Mouse (Mus musculus): ENCODE results near the gene Acaa1a. TPM values are rescaled to one million over a fixed set of nuclear protein-coding genes. Genes with fewer than 3 reads are reported as not detected.
A peak's percentile ranks its signal among the peaks of the same experiment; 100 is the strongest.
"Not testable (repeated sequence)": the region's sequence is repeated elsewhere in the genome, so short reads cannot be mapped to it uniquely, and the experiment has no call there.

Acaa1a gene
- polyA plus RNA-seq, 1 experiment from 2014 or later, result 122 TPM

GRCm38 (mm10) chr9:119370770-119371169, 31.3 kb downstream of the Acaa1a start:
- H3K36me3 ChIP-seq (ENCODE audit: insufficient read depth, low read length), result 0 out of 2 replicates have a peak, but pooled peaks cover 14% of the 10 kb centered on the region
- WGBS, result 89% methylated on average over 4 of the region's 4 CpGs
- H3K9ac ChIP-seq (ENCODE audit: low read depth, low read length); DNase-seq (ENCODE audit: low spot score); H3K27ac ChIP-seq; H3K4me2 ChIP-seq (ENCODE audit: low read length); H3K27me3 ChIP-seq (ENCODE audit: insufficient read depth, low read length); H3K9me3 ChIP-seq (replicated peaks; ENCODE audit: low read length); ATAC-seq (replicated peaks; ENCODE audit: low FRiP score, low read depth); H3K4me1 ChIP-seq (replicated peaks; ENCODE audit: insufficient read depth, low read length); H3K4me3 ChIP-seq (replicated peaks; ENCODE audit: low read depth, low read length): not testable (repeated sequence)
- TF ChIP-seq CTCF (IDR thresholded peaks at IDR 0.05; ENCODE audit: low read depth), result peak; percentile 52

- 51% methylated on average over 4 of the region's 4 CpGs for WGBS
- no peak for TF ChIP-seq CTCF (IDR thresholded peaks at IDR 0.05; ENCODE audit: low read depth)
- Histone ChIP-seq H3K36me3 (ENCODE audit: insufficient read depth, low read length) (0 out of 2 replicates have a peak, but pooled peaks cover 14% of the 10 kb centered on the region), H3K9me3 (replicated peaks; ENCODE audit: low read length) (no peaks in the 10 kb centered on the region), H3K4me2 (ENCODE audit: low read length) (no peak overlapping the region), H3K27ac (no peak overlapping the region), H3K4me3 (replicated peaks; ENCODE audit: low read depth, low read length) (no peak overlapping the region), H3K9ac (ENCODE audit: low read depth, low read length) (no peak overlapping the region), H3K4me1 (replicated peaks; ENCODE audit: insufficient read depth, low read length) (no peaks in the 10 kb centered on the region), H3K27me3 (ENCODE audit: insufficient read depth, low read length) (no peaks in the 10 kb centered on the region)
- ATAC-seq (replicated peaks; ENCODE audit: low FRiP score, low read depth), result no peak
- no peak for DNase-seq (ENCODE audit: low spot score)
Observed at GRCm38 (mm10) chr9:119371251-119371650, 31.8 kb downstream of the Acaa1a start.

- Histone ChIP-seq H3K4me2 (ENCODE audit: low read length) (no peak overlapping the region), H3K27me3 (ENCODE audit: insufficient read depth, low read length) (no peaks in the 10 kb centered on the region), H3K36me3 (ENCODE audit: insufficient read depth, low read length) (0 out of 2 replicates have a peak, but pooled peaks cover 3% of the 10 kb centered on the region), H3K4me1 (replicated peaks; ENCODE audit: insufficient read depth, low read length) (no peaks in the 10 kb centered on the region), H3K4me3 (replicated peaks; ENCODE audit: low read depth, low read length) (no peak overlapping the region), H3K27ac (no peak overlapping the region), H3K9me3 (replicated peaks; ENCODE audit: low read length) (no peaks in the 10 kb centered on the region), H3K9ac (ENCODE audit: low read depth, low read length) (no peak overlapping the region)
- WGBS, result 42% methylated on average over 3 of the region's 3 CpGs
- DNase-seq (ENCODE audit: low spot score) (no peak), ATAC-seq (replicated peaks; ENCODE audit: low FRiP score, low read depth) (no peak)
- no peak for TF ChIP-seq CTCF (IDR thresholded peaks at IDR 0.05; ENCODE audit: low read depth)
Observed at GRCm38 (mm10) chr9:119375008-119375407, 35.5 kb downstream of the Acaa1a start.

DNA sequence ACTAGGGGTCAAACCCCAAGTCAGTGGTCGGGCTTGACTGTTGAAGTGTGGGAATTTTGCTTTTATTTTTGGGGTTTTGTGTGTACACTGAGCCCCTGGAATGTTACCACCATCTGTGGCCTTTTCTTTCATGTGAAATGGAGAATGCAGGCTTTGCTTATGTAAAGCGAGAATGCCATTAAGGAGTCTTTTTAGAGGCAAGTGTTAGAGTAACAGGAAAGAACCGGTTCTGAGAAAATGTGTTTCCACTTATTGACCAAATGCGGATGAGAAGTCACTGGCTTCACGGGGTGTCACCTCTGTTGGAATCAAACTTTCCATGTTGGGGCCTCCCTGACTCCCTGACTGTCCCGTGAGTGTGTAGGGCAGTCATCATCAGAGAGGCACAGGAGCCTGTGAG, 36.1 kb downstream of the Acaa1a start:
- Histone ChIP-seq H3K36me3 (ENCODE audit: insufficient read depth, low read length) (0 out of 2 replicates have a peak, but pooled peaks cover 3% of the 10 kb centered on the region), H3K4me2 (ENCODE audit: low read length) (no peak overlapping the region), H3K4me1 (replicated peaks; ENCODE audit: insufficient read depth, low read length) (no peaks in the 10 kb centered on the region), H3K9me3 (replicated peaks; ENCODE audit: low read length) (no peaks in the 10 kb centered on the region), H3K27me3 (ENCODE audit: insufficient read depth, low read length) (no peaks in the 10 kb centered on the region), H3K27ac (no peak overlapping the region), H3K9ac (ENCODE audit: low read depth, low read length) (no peak overlapping the region), H3K4me3 (replicated peaks; ENCODE audit: low read depth, low read length) (no peak overlapping the region)
- DNase-seq (ENCODE audit: low spot score), result no peak
- 59% methylated on average over 6 of the region's 6 CpGs for WGBS
- TF ChIP-seq CTCF (IDR thresholded peaks at IDR 0.05; ENCODE audit: low read depth), result no peak
- no peak for ATAC-seq (replicated peaks; ENCODE audit: low FRiP score, low read depth)

GRCm38 (mm10) chr9:119378231-119378630, 38.8 kb downstream of the Acaa1a start:
- Histone ChIP-seq H3K4me3 (replicated peaks; ENCODE audit: low read depth, low read length) (no peak overlapping the region), H3K36me3 (ENCODE audit: insufficient read depth, low read length) (0 out of 2 replicates have a peak, but pooled peaks cover 3% of the 10 kb centered on the region), H3K9ac (ENCODE audit: low read depth, low read length) (no peak overlapping the region), H3K27ac (no peak overlapping the region), H3K27me3 (ENCODE audit: insufficient read depth, low read length) (no peaks in the 10 kb centered on the region), H3K9me3 (replicated peaks; ENCODE audit: low read length) (no peaks in the 10 kb centered on the region), H3K4me2 (ENCODE audit: low read length) (no peak overlapping the region), H3K4me1 (replicated peaks; ENCODE audit: insufficient read depth, low read length) (no peaks in the 10 kb centered on the region)
- ATAC-seq (replicated peaks; ENCODE audit: low FRiP score, low read depth) (no peak), DNase-seq (ENCODE audit: low spot score) (no peak)
- no peak for TF ChIP-seq CTCF (IDR thresholded peaks at IDR 0.05; ENCODE audit: low read depth)
- 80% methylated on average over 4 of the region's 4 CpGs for WGBS

- Histone ChIP-seq H3K9ac (ENCODE audit: low read depth, low read length) (no peak overlapping the region), H3K9me3 (replicated peaks; ENCODE audit: low read length) (no peaks in the 10 kb centered on the region), H3K36me3 (ENCODE audit: insufficient read depth, low read length) (0 out of 2 replicates have a peak, but pooled peaks cover 3% of the 10 kb centered on the region), H3K4me2 (ENCODE audit: low read length) (no peak overlapping the region), H3K27ac (no peak overlapping the region), H3K27me3 (ENCODE audit: insufficient read depth, low read length) (no peaks in the 10 kb centered on the region), H3K4me3 (replicated peaks; ENCODE audit: low read depth, low read length) (no peak overlapping the region), H3K4me1 (replicated peaks; ENCODE audit: insufficient read depth, low read length) (no peaks in the 10 kb centered on the region)
- DNase-seq (ENCODE audit: low spot score), result no peak
- 66% methylated on average over 6 of the region's 6 CpGs for WGBS
- no peak for ATAC-seq (replicated peaks; ENCODE audit: low FRiP score, low read depth)
- TF ChIP-seq CTCF (IDR thresholded peaks at IDR 0.05; ENCODE audit: low read depth), result no peak
Observed at GRCm38 (mm10) chr9:119382603-119383002, 43.1 kb downstream of the Acaa1a start.

- H3K9ac ChIP-seq (ENCODE audit: low read depth, low read length), result no peak overlapping the region
- H3K4me2 ChIP-seq (ENCODE audit: low read length), result no peak overlapping the region
- no peak for TF ChIP-seq CTCF (IDR thresholded peaks at IDR 0.05; ENCODE audit: low read depth)
- no peak for ATAC-seq (replicated peaks; ENCODE audit: low FRiP score, low read depth)
- no peaks in the 10 kb centered on the region for H3K9me3 ChIP-seq (replicated peaks; ENCODE audit: low read length)
- DNase-seq (ENCODE audit: low spot score), result peak; percentile 47
- no peak overlapping the region for H3K27ac ChIP-seq
- H3K27me3 ChIP-seq (ENCODE audit: insufficient read depth, low read length), result no peaks in the 10 kb centered on the region
- 46% methylated on average over 5 of the region's 5 CpGs for WGBS
- H3K36me3 ChIP-seq (ENCODE audit: insufficient read depth, low read length), result no peaks in the 10 kb centered on the region
- no peaks in the 10 kb centered on the region for H3K4me1 ChIP-seq (replicated peaks; ENCODE audit: insufficient read depth, low read length)
- H3K4me3 ChIP-seq (replicated peaks; ENCODE audit: low read depth, low read length), result no peak overlapping the region
Observed at GRCm38 (mm10) chr9:119388956-119389355, 49.5 kb downstream of the Acaa1a start.

All from kidney, postnatal 0 days (tissue).